Mouse (Mus musculus) heart, embryonic 13.5 days (tissue): ENCODE measurements at regions not wholly inside any gene's neighbourhood (a gene's known extent, or its start where the extent isn't known, plus 50 kb on each side); places are given as distances from the start of the nearest gene placed in this dataset.

Experiments
- ATAC-seq: fragments of 200-750 bp; cut with Nextera tagmentation; 2 replicates; pipeline ENCODE4 v1.8.0; 2017; ENCODE audit warnings: moderate TSS enrichment; ENCODE audit not compliant: insufficient number of reproducible peaks, low FRiP score, low TSS enrichment; ENCODE audit errors: extremely low read depth
- H3K27ac ChIP-seq: fragments of 300-500 bp; sonication (generic); replicated peaks from 2 replicates; pipeline ENCODE4 v1.5.1; 2015; ENCODE audit warnings: moderate library complexity, mild to moderate bottlenecking, inconsistent platforms
- H3K27me3 ChIP-seq: fragments of 300-500 bp; sonication (generic); replicated peaks from 2 replicates; pipeline ENCODE4 v1.6.1; 2015; ENCODE audit warnings: mild to moderate bottlenecking, inconsistent platforms
- H3K36me3 ChIP-seq: fragments of 300-500 bp; sonication (generic); 2 replicates; pipeline ENCODE4 v1.6.1; 2015; ENCODE audit warnings: mild to moderate bottlenecking, inconsistent platforms
- H3K4me1 ChIP-seq: fragments of 300-500 bp; sonication (generic); 2 replicates; pipeline ENCODE4 v1.6.1; 2015; ENCODE audit warnings: inconsistent platforms
- H3K4me2 ChIP-seq: fragments of 300-500 bp; sonication (generic); 2 replicates; pipeline ENCODE4 v1.6.1; 2015; ENCODE audit warnings: inconsistent platforms, mild to moderate bottlenecking, moderate library complexity
- H3K4me3 ChIP-seq: fragments of 300-500 bp; sonication (generic); 2 replicates; pipeline ENCODE4 v1.5.1; 2015; ENCODE audit warnings: moderate library complexity, mild to moderate bottlenecking, inconsistent platforms
- H3K9ac ChIP-seq: fragments of 300-500 bp; sonication (generic); 2 replicates; pipeline ENCODE4 v1.6.1; 2015; ENCODE audit warnings: inconsistent platforms, mild to moderate bottlenecking, moderate library complexity
- H3K9me3 ChIP-seq: fragments of 300-500 bp; sonication (generic); 2 replicates; pipeline ENCODE4 v1.6.1; 2016; ENCODE audit warnings: inconsistent platforms
- WGBS: fragments of 180-500 bp; shearing (Covaris S2); methylation state at CpG from one replicate; pipeline ENCODE4 v1.1.7; 2015; ENCODE audit warnings: mixed read lengths; 5-methylcytosine and 5-hydroxymethylcytosine counted together

DNA sequence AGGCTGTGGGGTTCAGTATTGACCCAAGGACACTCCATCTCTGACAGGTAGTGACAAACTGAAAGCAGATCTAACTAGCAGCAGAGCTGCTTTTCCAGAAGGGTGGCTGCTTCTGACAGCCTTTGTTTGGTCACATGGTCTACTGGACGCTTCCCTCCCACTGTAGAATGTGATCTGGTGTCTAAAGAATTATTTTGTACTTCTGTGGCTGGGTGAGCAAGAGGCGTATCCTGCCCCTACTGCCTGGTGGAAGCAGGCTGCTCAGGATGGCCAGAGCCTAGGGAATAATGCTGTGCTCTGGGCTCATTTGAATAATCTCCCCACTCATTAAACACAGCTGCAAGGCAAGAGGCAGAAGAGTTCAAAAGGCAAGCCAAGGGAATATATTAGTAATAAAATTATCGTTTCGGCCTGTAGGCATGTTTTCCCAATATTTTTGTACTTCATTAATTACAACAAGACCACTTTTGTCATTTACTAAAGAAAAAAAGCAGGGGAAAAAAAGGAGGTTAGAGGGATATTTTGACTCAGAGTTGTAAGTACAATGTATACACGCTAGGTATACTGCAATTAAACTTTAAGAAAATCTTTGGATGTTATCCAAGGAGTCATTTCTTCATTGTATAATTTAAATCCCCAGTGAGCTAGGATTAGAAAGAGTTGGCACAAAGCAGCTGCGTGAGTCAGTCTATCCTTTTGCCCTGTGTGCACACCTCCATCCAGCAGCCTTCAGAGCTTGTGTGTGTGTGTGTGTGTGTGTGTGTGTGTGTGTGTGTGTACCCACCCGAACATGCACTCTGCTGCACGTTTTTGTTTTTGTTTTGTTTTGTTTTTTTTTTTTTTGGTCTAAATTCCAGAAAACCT is 504.3 kb upstream of the Tmpo start:
- no peak overlapping the region for H3K9ac ChIP-seq
- no peaks in the 10 kb centered on the region for H3K4me1 ChIP-seq
- no peaks in the 10 kb centered on the region for H3K36me3 ChIP-seq
- H3K4me3 ChIP-seq, result no peak overlapping the region
- no peak for ATAC-seq
- H3K9me3 ChIP-seq, result no peaks in the 10 kb centered on the region
- 0 out of 2 replicates have a peak overlapping the region, but pooled peaks have one; percentile 11 for H3K4me2 ChIP-seq
- H3K27ac ChIP-seq, result no peak overlapping the region
- no peaks in the 10 kb centered on the region for H3K27me3 ChIP-seq
- 60% methylated on average over 8 of the region's 8 CpGs for WGBS

DNA sequence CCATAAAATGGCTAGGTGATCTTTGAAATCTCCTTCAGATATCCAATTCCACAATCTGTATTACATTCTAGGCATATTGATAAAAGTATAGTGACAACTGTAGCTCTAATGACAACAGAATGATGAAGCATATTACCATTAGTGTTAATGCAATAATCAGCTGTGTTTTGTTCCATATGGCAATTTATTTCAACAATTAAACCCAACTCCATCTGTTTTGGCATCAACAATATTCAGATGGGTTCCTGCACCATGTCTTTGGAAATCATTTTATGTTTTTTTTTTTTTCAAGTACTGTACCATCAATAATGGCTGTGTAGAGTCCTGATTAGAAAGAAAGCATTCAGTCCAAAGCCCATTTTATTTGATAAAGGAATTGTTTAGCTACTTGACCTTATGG is 498.5 kb upstream of the Tmpo start:
- Histone ChIP-seq H3K27me3 (no peaks in the 10 kb centered on the region), H3K4me2 (no peak overlapping the region), H3K36me3 (no peaks in the 10 kb centered on the region), H3K9me3 (no peaks in the 10 kb centered on the region), H3K4me3 (no peak overlapping the region), H3K27ac (no peak overlapping the region), H3K4me1 (no peaks in the 10 kb centered on the region), H3K9ac (no peak overlapping the region)
- ATAC-seq, result no peak

DNA sequence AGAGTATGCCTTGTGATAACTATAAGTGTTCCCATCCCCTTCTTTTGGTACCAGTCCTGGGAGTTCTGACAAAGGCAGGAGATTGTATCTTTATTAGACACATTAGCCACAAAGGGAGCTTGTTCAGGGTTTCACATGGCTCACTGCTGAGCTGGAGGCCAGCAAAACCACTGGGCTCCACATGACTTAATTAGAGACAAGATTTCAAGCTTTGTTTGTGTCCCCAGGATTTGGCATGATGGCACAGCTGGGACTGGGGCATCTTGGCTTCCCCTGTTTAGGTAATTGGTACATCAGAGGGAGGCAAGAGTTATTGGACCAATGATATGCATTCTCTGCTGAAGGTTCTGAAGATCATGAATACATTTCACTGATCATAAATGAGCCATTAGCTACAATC is 456.8 kb upstream of the Tmpo start:
- Histone ChIP-seq H3K4me2 (no peak overlapping the region), H3K27ac (no peak overlapping the region), H3K4me1 (no peaks in the 10 kb centered on the region), H3K4me3 (no peak overlapping the region), H3K9me3 (no peaks in the 10 kb centered on the region), H3K36me3 (no peaks in the 10 kb centered on the region), H3K9ac (no peak overlapping the region), H3K27me3 (no peaks in the 10 kb centered on the region)
- ATAC-seq, result no peak

DNA sequence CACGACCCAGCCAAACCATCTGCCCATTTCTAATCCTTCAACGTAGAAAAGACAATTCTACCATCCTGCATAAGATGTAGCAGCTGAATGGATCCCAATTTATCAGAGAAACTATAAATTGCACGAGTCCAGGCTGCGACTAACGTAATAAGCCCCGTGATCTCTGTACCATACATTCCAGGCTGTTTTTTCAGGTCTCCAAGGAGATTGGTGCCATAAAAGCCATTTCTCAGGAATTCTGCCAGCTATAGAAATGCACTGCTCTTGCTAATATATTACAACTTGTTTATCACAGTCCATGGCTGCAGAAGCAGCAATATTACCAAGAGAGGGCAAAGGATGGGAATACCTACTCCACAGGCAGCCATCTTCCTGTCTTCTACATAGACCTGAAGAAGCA is 447.6 kb upstream of the Tmpo start:
- H3K4me2 ChIP-seq, result no peak overlapping the region
- H3K27me3 ChIP-seq, result no peaks in the 10 kb centered on the region
- H3K27ac ChIP-seq, result no peak overlapping the region
- H3K4me1 ChIP-seq, result no peaks in the 10 kb centered on the region
- no peak overlapping the region for H3K4me3 ChIP-seq
- no peaks in the 10 kb centered on the region for H3K9me3 ChIP-seq
- H3K36me3 ChIP-seq, result no peaks in the 10 kb centered on the region
- H3K9ac ChIP-seq, result no peak overlapping the region
- ATAC-seq, result no peak
- WGBS, result 72% methylated on average over 6 of the region's 6 CpGs

DNA sequence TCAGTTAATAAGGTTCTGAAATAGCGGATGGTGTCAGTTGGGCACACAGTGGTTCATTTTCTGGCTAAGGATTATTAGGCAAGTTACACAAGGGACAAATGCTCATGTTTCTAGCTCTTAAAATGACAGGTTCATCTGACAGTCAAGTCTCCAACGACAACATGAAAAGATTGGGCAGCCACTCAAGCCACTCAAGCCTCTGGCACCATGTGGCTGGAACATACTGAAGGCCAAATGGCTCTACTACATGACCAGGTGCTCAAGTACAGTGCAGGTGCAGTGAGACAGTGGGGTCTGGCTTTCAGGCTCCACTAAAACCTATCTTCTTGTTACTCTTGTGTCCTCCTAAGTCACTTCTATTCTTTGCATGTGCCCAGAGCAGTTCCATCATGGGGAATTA is 441.2 kb upstream of the Tmpo start:
- Histone ChIP-seq H3K36me3 (no peaks in the 10 kb centered on the region), H3K4me2 (no peak overlapping the region), H3K27me3 (no peaks in the 10 kb centered on the region), H3K4me1 (no peaks in the 10 kb centered on the region), H3K9ac (no peak overlapping the region), H3K4me3 (no peak overlapping the region), H3K9me3 (no peaks in the 10 kb centered on the region), H3K27ac (no peak overlapping the region)
- 68% methylated on average over 2 of the region's 2 CpGs for WGBS
- no peak for ATAC-seq

DNA sequence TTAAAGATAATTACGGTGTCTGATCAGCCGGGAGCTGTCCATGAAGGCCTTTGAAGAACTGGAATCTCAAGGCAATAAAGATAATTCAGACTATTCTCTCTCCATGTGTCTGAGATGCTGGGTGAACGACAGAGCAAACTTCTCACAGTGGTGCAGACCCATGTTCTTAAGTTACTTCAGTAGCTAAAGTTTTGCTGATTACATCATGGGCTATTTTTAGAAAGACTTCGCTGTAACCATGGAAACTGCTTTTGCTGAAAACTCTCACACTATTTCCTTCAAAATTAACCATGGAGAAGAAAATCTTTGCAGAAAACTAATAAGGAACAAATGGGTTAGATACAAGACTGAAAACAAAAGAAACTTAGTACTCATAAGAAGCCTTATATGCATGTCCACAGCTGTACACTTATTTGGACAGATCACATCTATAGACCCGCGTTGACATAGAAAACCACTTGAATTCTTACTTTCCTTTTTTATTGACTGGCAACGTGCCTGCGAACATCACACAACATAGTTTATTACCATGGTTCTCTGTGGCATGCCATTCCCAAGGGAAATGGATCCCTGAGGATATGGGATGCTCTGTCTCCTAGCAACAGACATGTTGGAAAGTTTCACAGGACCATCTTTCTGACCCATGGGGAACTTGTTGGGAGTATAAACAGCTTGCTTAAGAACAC is 432.8 kb upstream of the Tmpo start:
- no peak for ATAC-seq
- H3K36me3 ChIP-seq, result no peaks in the 10 kb centered on the region

DNA sequence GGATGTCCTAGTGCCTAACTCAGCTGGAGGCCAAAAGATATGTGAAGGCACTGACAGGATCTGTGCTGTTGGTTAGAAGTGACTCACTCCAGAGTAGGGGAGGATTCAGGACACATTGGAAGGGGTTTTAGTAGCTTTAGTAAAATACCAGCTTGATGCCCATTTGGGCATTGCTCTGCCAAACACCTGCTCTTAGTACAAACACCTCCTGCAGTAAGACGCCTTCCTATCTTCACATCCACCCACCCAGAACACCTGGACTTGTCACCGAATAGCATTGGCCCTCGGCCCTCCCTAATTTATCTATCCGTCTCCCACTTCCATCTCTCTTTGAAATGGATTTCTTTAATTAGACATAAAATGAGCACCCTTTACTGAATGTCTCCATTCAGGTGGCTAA is 430.9 kb upstream of the Tmpo start:
- Histone ChIP-seq H3K27me3 (no peaks in the 10 kb centered on the region), H3K36me3 (no peaks in the 10 kb centered on the region), H3K4me2 (no peak overlapping the region), H3K9me3 (no peaks in the 10 kb centered on the region), H3K27ac (no peak overlapping the region), H3K9ac (no peak overlapping the region), H3K4me1 (0 out of 2 replicates have a peak, but pooled peaks cover 2% of the 10 kb centered on the region), H3K4me3 (no peak overlapping the region)
- ATAC-seq, result no peak
- 81% methylated on average over 4 of the region's 4 CpGs for WGBS

More for the DNA sequence above, 432.8 kb upstream of the Tmpo start:
- H3K4me3 ChIP-seq, result no peak overlapping the region
- no peak overlapping the region for H3K27ac ChIP-seq
- 65% methylated on average over 8 of the region's 8 CpGs for WGBS
- H3K9ac ChIP-seq, result no peak overlapping the region
- H3K27me3 ChIP-seq, result no peaks in the 10 kb centered on the region
- H3K4me1 ChIP-seq, result 0 out of 2 replicates have a peak, but pooled peaks cover 2% of the 10 kb centered on the region
- H3K4me2 ChIP-seq, result no peak overlapping the region
- H3K9me3 ChIP-seq, result no peaks in the 10 kb centered on the region

DNA sequence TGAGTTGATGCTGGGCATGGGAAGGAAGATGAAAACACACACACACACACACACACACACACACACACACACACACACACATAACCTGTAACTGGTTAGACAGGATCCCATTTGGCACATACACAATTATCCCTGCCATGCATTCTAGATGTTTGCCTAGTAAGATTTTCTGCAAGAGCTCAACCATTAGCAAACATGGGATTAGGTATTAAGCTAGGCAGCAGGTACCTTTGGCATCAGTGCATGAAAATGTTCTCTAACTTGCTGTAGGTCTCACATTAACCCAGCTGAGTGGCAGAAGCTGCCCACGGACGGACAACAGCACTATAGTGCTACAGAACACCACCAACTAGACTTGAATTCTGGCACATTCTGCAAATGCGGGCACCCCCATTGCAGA is 413.8 kb upstream of the Tmpo start:
- no peaks in the 10 kb centered on the region for H3K9me3 ChIP-seq
- H3K36me3 ChIP-seq, result no peaks in the 10 kb centered on the region
- no peak overlapping the region for H3K4me3 ChIP-seq
- no peak for ATAC-seq
- no peak overlapping the region for H3K27ac ChIP-seq
- WGBS, result 76% methylated on average over 3 of the region's 3 CpGs
- no peak overlapping the region for H3K9ac ChIP-seq
- H3K4me1 ChIP-seq, result no peaks in the 10 kb centered on the region
- no peaks in the 10 kb centered on the region for H3K27me3 ChIP-seq
- no peak overlapping the region for H3K4me2 ChIP-seq

DNA sequence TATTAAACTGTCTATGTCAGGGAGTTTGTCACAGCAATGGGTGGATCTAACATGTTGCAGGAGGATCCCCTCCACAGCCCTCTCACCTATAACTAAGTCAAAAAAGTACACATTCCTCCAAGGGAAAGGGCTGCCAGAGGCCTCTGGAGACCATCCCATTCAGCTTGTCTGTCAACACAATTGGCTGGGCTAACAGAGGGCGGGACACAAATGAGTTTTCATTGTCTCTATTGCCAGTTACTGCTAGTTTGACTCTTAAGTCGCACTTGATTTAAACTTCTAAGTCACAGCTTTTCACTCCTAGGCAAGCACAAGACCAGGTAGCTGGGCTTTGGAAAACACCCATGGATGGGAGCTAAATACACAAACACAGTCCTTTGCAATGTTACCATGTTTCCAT is 412.3 kb upstream of the Tmpo start:
- H3K9me3 ChIP-seq, result no peaks in the 10 kb centered on the region
- no peaks in the 10 kb centered on the region for H3K36me3 ChIP-seq
- no peak overlapping the region for H3K27ac ChIP-seq
- no peak for ATAC-seq
- no peak overlapping the region for H3K9ac ChIP-seq
- no peaks in the 10 kb centered on the region for H3K27me3 ChIP-seq
- H3K4me3 ChIP-seq, result no peak overlapping the region
- 65% methylated on average over 2 of the region's 2 CpGs for WGBS
- no peaks in the 10 kb centered on the region for H3K4me1 ChIP-seq
- H3K4me2 ChIP-seq, result no peak overlapping the region

DNA sequence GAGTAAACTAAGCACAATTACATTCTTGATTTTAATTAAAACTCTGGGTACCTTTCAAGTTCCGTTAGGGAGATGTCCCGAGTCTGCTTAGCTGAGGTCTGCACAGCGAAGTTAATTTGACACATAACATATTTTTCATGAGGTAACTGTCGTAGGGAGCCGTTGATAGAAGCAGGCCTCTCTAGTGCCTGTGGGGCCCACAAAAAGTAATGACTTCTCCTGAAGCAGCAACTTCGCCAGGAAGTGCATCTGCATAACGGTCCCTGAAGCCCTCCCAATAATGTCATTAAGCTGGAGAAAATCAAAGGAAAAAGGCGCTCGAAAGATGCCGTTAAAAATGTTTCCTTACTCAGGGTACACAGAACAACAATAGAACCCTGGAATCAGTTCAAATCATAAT is 410.7 kb upstream of the Tmpo start:
- H3K4me1 ChIP-seq, result no peaks in the 10 kb centered on the region
- H3K9me3 ChIP-seq, result no peaks in the 10 kb centered on the region
- H3K27me3 ChIP-seq, result no peaks in the 10 kb centered on the region
- H3K27ac ChIP-seq, result no peak overlapping the region
- 67% methylated on average over 10 of the region's 10 CpGs for WGBS
- H3K4me2 ChIP-seq, result no peak overlapping the region
- no peak for ATAC-seq
- H3K9ac ChIP-seq, result no peak overlapping the region
- H3K4me3 ChIP-seq, result no peak overlapping the region
- no peaks in the 10 kb centered on the region for H3K36me3 ChIP-seq

DNA sequence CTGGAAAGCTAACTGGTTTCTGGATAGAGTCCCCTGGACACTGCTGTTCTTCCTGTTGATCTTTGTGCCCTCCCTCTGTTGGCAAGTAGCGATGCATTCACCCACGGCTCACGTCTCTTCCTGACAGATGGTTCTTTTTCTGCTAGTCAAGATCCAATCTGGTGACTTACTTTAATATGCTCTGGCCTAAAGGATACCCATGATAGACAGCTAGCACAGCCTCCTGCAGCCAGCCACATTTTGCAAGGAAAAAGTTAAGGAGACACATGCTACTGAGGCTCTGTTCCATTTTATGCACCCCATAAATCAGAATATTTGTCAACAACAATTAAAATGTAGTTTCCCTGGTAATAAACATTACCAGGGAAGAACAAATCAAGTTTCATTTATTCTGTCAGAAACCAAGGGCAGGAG is 410.3 kb upstream of the Tmpo start:
- Histone ChIP-seq H3K9ac (no peak overlapping the region), H3K9me3 (no peaks in the 10 kb centered on the region), H3K27ac (no peak overlapping the region), H3K4me1 (no peaks in the 10 kb centered on the region), H3K27me3 (no peaks in the 10 kb centered on the region), H3K4me2 (no peak overlapping the region), H3K4me3 (no peak overlapping the region), H3K36me3 (no peaks in the 10 kb centered on the region)
- WGBS, result 72% methylated on average over 3 of the region's 3 CpGs
- ATAC-seq, result no peak

DNA sequence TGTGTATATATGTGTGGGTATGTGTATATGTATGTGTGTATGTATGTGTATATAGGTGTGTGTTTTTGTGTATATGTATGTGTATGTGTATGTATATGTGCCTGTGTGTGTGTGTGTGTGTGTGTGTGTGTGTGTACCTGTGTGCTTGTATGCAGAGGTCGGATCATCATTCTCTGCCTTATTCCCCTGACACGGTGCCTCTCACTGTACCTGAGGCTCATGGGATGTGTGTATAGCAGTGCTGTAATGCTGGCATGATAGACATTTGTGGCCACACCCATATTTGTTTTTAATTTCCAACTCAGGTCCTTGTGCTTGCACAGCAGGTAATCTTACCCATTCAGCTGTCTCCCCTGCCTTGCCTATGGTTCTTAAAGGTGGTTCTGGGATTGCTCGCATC is 402.1 kb upstream of the Tmpo start:
- ATAC-seq, result no peak
- Histone ChIP-seq H3K27ac (no peak overlapping the region), H3K4me1 (peaks cover 6% of the 10 kb centered on the region; the same call in 1 of the 2 replicates), H3K4me3 (no peak overlapping the region), H3K27me3 (no peaks in the 10 kb centered on the region), H3K9me3 (no peaks in the 10 kb centered on the region), H3K36me3 (no peaks in the 10 kb centered on the region), H3K4me2 (no peak overlapping the region), H3K9ac (no peak overlapping the region)
- WGBS, result 77% methylated on average over 3 of the region's 3 CpGs
